Mouse (Mus musculus): ENCODE data around the gene Olfr1151.

Olfr1151 gene

GRCm38 (mm10) chr2:87855562-87855961 is at the start of gene Olfr1151:
Gene Olfr1151 (plus strand): TSS chr2:87855862.
- DNase-seq = no peak

GRCm38 (mm10) chr2:87809522-87809921 is 46.1 kb upstream of the Olfr1151 start, which contains the start of gene Olfr1145:
Gene Olfr1145 (plus strand): TSS chr2:87809822.
- no peak for DNase-seq

- no peak for DNase-seq
Observed at GRCm38 (mm10) chr2:87830233-87830632, 25.4 kb upstream of the Olfr1151 start, which contains the start of gene Olfr1148. Gene Olfr1148 (plus strand): TSS chr2:87830533.

GRCm38 (mm10) chr2:87843693-87844092 is 12.0 kb upstream of the Olfr1151 start, which contains the start of gene Olfr1150-ps1:
Gene Olfr1150-ps1 (plus strand): TSS chr2:87843993.
- no peak for DNase-seq

GRCm38 (mm10) chr2:87866192-87866591 is 10.5 kb downstream of the Olfr1151 start, which contains the start of gene Olfr1152:
Gene Olfr1152 (plus strand): TSS chr2:87866492.
- no peak for DNase-seq

GRCm38 (mm10) chr2:87894662-87895061 is 39.0 kb downstream of the Olfr1151 start, which contains the start of gene Olfr1153:
Gene Olfr1153 (plus strand): TSS chr2:87894962.
- no peak for DNase-seq

GRCm38 (mm10) chr2:87905066-87905465 is 49.4 kb downstream of the Olfr1151 start, which contains the start of gene Olfr1154:
Gene Olfr1154 (minus strand): TSS chr2:87905166.
- DNase-seq = no peak

All from B cell, adult 2 months (primary cell).